Mouse (Mus musculus): ENCODE measurements at regions not wholly inside any gene's neighbourhood (a gene's known extent, or its start where the extent isn't known, plus 50 kb on each side); places are given as distances from the start of the nearest gene placed in this dataset.

- Histone ChIP-seq H3K27ac (no peak overlapping the region), H3K36me3 (no peaks in the 10 kb centered on the region), H3K9me3 (no peaks in the 10 kb centered on the region), H3K4me3 (no peak overlapping the region), H3K4me1 (peaks cover 5% of the 10 kb centered on the region), H3K4me2 (replicated peaks) (no peak overlapping the region), H3K9ac (no peak overlapping the region), H3K27me3 (peaks cover 2% of the 10 kb centered on the region; the same call in 1 of the 2 replicates)
- 77% methylated on average over 5 of the region's 5 CpGs for WGBS
- no peak for ATAC-seq (ENCODE audit: low FRiP score, low read depth)
These were observed 61.4 kb upstream of the Arhgap5 start for GRCm38 (mm10) chr12:52442337-52442736.

DNA sequence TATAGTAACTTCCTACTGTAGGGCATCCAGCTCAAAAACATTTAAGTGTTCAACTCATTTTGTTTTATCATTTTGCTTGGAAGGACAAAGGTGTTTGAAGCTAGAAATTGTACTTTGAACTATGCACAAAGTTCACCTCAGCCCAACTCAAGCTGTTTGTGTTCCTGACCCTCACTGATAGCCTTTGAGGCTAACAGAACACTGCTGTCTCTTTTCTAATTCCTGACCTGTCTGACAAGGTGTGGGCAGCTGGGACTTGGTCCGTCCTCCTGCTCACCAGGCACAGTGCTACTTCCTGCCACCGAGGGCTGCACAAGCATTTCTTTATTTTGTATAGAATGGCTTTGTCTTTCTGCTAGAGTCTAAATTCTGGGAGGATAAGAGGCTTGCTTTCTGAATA, 58.0 kb upstream of the Arhgap5 start:
- Histone ChIP-seq H3K36me3 (no peaks in the 10 kb centered on the region), H3K27me3 (peaks cover 2% of the 10 kb centered on the region; the same call in 1 of the 2 replicates), H3K4me2 (replicated peaks) (no peak overlapping the region), H3K4me3 (no peak overlapping the region), H3K27ac (no peak overlapping the region), H3K9me3 (no peaks in the 10 kb centered on the region), H3K9ac (no peak overlapping the region), H3K4me1 (peaks cover 13% of the 10 kb centered on the region)
- no peak for ATAC-seq (ENCODE audit: low FRiP score, low read depth)
- 53% methylated on average over 2 of the region's 2 CpGs for WGBS

DNA sequence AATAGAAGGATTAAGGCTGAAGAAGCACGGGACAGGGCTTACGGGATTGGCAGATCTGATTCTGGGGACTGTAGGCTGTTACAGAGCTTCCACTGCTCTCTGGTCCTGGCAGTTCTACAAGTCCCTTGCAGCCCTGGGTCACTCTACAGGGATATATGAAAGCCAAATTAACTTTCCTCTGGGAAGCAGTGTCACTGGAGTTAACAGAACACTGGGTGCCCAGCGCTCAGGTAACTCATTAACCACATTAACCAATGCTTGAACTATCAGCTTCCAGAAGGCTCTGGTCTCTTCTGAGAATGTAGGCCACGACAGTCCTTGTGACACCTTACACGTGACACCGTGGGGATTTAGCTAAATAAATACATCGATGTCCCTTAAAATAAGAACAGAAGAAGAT, 57.3 kb upstream of the Arhgap5 start:
- peaks cover 9% of the 10 kb centered on the region for H3K4me1 ChIP-seq
- H3K9ac ChIP-seq: no peak overlapping the region
- H3K27me3 ChIP-seq: peaks cover 2% of the 10 kb centered on the region; the same call in 1 of the 2 replicates
- no peak for ATAC-seq (ENCODE audit: low FRiP score, low read depth)
- no peaks in the 10 kb centered on the region for H3K9me3 ChIP-seq
- H3K4me3 ChIP-seq: no peak overlapping the region
- no peak overlapping the region for H3K4me2 ChIP-seq (replicated peaks)
- H3K27ac ChIP-seq: no peak overlapping the region
- H3K36me3 ChIP-seq: no peaks in the 10 kb centered on the region
- 86% methylated on average over 7 of the region's 7 CpGs for WGBS

- 82% methylated on average over 5 of the region's 5 CpGs for WGBS
- H3K27me3 ChIP-seq: peaks cover 2% of the 10 kb centered on the region; the same call in 1 of the 2 replicates
- no peak overlapping the region for H3K9ac ChIP-seq
- H3K36me3 ChIP-seq: no peaks in the 10 kb centered on the region
- no peaks in the 10 kb centered on the region for H3K9me3 ChIP-seq
- no peak overlapping the region for H3K4me2 ChIP-seq (replicated peaks)
- no peak overlapping the region for H3K4me3 ChIP-seq
- peaks cover 14% of the 10 kb centered on the region for H3K4me1 ChIP-seq
- no peak for ATAC-seq (ENCODE audit: low FRiP score, low read depth)
- H3K27ac ChIP-seq: no peak overlapping the region
These were observed 56.3 kb upstream of the Arhgap5 start for GRCm38 (mm10) chr12:52447482-52447881.

DNA sequence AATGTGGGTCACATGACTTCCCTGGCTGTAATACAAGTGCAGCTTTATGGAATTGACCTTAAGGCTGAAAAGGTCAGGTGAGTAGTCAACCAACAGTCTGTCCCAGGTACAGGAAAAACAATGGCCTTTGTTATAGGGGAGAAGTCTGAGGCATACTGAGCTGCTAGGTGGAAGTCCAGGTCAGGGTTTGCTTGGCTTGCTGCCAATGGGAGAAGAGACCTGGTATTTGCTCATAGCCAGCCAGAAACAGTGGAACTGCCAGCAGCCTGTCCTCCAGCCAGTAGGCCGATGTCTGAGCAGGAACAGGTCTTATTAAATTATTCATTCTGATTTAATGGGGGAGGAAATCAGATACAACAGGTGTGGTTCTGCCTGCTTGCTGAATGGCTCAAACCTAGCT, 55.6 kb upstream of the Arhgap5 start:
- no peaks in the 10 kb centered on the region for H3K9me3 ChIP-seq
- peaks cover 2% of the 10 kb centered on the region; the same call in 1 of the 2 replicates for H3K27me3 ChIP-seq
- H3K4me1 ChIP-seq: peaks cover 14% of the 10 kb centered on the region
- 26% methylated on average over 1 of the region's 1 CpGs for WGBS
- no peaks in the 10 kb centered on the region for H3K36me3 ChIP-seq
- H3K4me2 ChIP-seq (replicated peaks): no peak overlapping the region
- H3K27ac ChIP-seq: no peak overlapping the region
- no peak overlapping the region for H3K9ac ChIP-seq
- no peak for ATAC-seq (ENCODE audit: low FRiP score, low read depth)
- H3K4me3 ChIP-seq: no peak overlapping the region

GRCm38 (mm10) chr12:52453890-52454289, 49.9 kb upstream of the Arhgap5 start:
- Histone ChIP-seq H3K4me2 (replicated peaks) (no peak overlapping the region), H3K9me3 (peaks cover 10% of the 10 kb centered on the region; the same call in 1 of the 2 replicates), H3K9ac (no peak overlapping the region), H3K4me1 (peaks cover 5% of the 10 kb centered on the region; the same call in 1 of the 2 replicates), H3K27ac (no peak overlapping the region), H3K27me3 (no peaks in the 10 kb centered on the region), H3K4me3 (no peak overlapping the region), H3K36me3 (no peaks in the 10 kb centered on the region)
- 92% methylated on average over 5 of the region's 5 CpGs for WGBS
- no peak for ATAC-seq (ENCODE audit: low FRiP score, low read depth)
